Mouse (Mus musculus): ENCODE results near the gene Fcho1. TPM values are rescaled to one million over a fixed set of nuclear protein-coding genes. Genes with fewer than 3 reads are reported as not detected.

Fcho1 gene
- total RNA-seq (2023): 100 to 1,000 TPM; 204 to 208 TPM

GRCm38 (mm10) chr8:71725122-71725924 lies at the start of gene Fcho1:
TSS of gene Fcho1 (minus strand) at chr8:71725716.

DNA sequence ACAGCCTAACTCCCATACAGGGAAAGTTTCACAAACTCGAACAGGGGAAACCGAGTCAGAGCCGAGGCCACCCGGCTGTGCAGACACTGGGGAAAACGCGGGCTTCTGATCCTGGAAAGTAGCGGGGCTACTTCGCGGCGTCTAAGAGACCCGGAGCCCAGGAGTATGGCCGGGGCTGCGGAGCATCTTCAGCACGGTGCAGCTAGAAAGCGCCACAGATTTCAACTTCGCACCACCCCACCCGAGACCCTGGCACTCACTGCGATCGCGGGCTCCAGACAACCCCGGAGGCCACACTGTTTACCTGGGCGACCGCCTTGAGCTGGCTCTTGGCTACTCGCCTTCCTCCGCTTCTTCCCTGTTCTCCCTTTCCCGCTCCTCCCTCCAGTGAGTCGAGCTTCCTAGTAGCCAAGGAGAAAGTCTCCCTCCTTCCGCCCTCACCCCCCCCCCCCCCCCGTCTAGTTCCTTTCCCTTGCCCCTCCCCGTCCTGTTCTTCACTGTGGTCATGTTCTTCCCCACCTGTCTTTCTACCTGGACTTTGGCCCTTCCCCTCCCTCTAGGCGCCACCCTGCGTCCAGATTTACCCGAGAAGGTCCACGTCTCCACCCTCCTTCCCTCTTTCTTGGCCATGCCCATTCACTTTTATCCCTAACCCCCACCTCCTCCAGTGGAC lies 24.0 kb downstream of the Fcho1 start, which contains the start of gene B3gnt3:
Gene B3gnt3, minus strand, starts transcription at position 376 of the 673 bp plus-strand sequence.

GRCm38 (mm10) chr8:71689028-71689427 lies 36.5 kb downstream of the Fcho1 start, which contains the start of gene Insl3:
TSS of gene Insl3 (plus strand) at chr8:71689214.

DNA sequence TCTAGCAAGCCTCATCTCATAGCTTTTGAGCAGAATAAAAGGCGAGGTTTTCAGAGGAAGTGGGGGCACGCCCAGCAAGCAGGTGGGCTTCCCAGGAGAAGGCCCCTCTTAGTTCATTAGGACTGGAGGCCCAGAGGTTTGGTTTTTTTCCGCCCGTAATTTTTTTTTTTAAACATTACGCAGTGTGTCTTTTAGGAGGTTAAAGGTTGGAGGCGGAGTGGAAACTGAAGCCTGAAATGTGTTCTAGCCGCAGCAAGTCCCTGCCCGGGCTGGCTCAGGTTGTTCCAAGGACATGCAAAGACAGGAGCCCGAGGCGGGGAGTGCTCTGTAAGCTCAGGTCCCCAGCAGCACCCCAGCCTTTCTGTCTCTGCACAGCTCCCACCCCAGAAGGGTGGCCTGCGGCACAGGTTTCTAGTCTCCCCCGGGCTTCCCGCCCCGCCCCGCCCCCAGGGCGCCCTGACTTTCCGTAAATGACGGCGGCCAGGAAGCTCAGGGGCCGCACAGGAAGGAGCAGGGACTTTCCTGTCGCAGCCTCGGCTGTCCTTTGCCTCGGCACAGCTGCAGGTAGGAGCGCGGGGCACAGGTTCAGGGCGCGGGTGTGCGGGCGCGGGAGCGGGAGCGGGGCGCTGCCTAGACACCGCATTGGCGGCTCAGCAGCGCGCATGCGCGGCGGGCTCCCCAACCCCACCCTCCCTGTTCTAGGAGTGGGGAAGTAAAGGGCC lies 49.3 kb downstream of the Fcho1 start, which contains the start of gene Jak3:
Gene Jak3, plus strand, starts transcription at position 277 of the 722 bp plus-strand sequence.

GRCm38 (mm10) chr8:71671549-71671965 lies 54.0 kb downstream of the Fcho1 start, which contains the start of gene Unc13a:
TSS of gene Unc13a (minus strand) at chr8:71671757.

Other genes starting within 250 kb of the Fcho1 start
- 10 to 100 TPM; 13.9 to 14.8 TPM for gene Ano8, start 239.8 kb downstream of the Fcho1 start, total RNA-seq (2023)
- gene Gtpbp3, start 237.6 kb downstream of the Fcho1 start, total RNA-seq (2023): 10 to 100 TPM; 22.3 to 22.4 TPM
- under 1 TPM in 1 of 2 experiments, not detected in 1; 0.27 TPM for gene Plvap, start 214.0 kb downstream of the Fcho1 start, total RNA-seq (2023)
- gene Ccdc194, start 200.0 kb downstream of the Fcho1 start, total RNA-seq (2023): not detected
- 10 to 100 TPM; 24.4 to 37.1 TPM for gene Bst2, start 188.3 kb downstream of the Fcho1 start, total RNA-seq (2023)
- 10 to 100 TPM; 47.0 to 50.1 TPM for gene Mvb12a, start 182.8 kb downstream of the Fcho1 start, total RNA-seq (2023)
- gene Tmem221, start 166.8 kb downstream of the Fcho1 start, total RNA-seq (2023): not detected
- not detected for gene Nxnl1, start 159.1 kb downstream of the Fcho1 start, total RNA-seq (2023)
- 10 to 100 TPM; 10.2 to 10.8 TPM for gene Slc27a1, start 156.8 kb downstream of the Fcho1 start, total RNA-seq (2023)
- 100 to 1,000 TPM; 106 to 110 TPM for gene Pgls, start 133.5 kb downstream of the Fcho1 start, total RNA-seq (2023)
- gene Fam129c, start 128.1 kb downstream of the Fcho1 start, total RNA-seq (2023): 100 to 1,000 TPM; 128 to 172 TPM
- 100 to 1,000 TPM; 126 to 133 TPM for gene Colgalt1, start 114.7 kb downstream of the Fcho1 start, total RNA-seq (2023)
- 1 to 10 TPM in 1 of 2 experiments, under 1 TPM in 1; 0.12 to 1.9 TPM for gene Unc13a, start 54.0 kb downstream of the Fcho1 start, total RNA-seq (2023)
- 10 to 100 TPM; 81.2 to 87.3 TPM for gene Jak3, start 49.4 kb downstream of the Fcho1 start, total RNA-seq (2023)
- gene Insl3, start 36.5 kb downstream of the Fcho1 start, total RNA-seq (2023): 10 to 100 TPM; 31.2 to 43.9 TPM
- gene B3gnt3, start 23.9 kb downstream of the Fcho1 start, total RNA-seq (2023): under 1 TPM; 0.70 to 0.83 TPM
- gene Zfp709, start 156.3 kb upstream of the Fcho1 start, total RNA-seq (2023): 10 to 100 TPM in 1 of 2 experiments, 1 to 10 TPM in 1; 7.7 to 15.4 TPM
- gene Zfp882, start 182.9 kb upstream of the Fcho1 start, total RNA-seq (2023): 10 to 100 TPM in 1 of 2 experiments, 1 to 10 TPM in 1; 9.3 to 15.1 TPM
- gene Zfp617, start 182.9 kb upstream of the Fcho1 start, total RNA-seq (2023): 10 to 100 TPM; 17.0 to 24.0 TPM
- 10 to 100 TPM; 32.9 to 37.5 TPM for gene Zfp961, start 225.3 kb upstream of the Fcho1 start, total RNA-seq (2023)

All from B cell, adult 67 days (primary cell).